Mouse (Mus musculus) fibroblast of lung, adult 2 months (primary cell): ENCODE measurements at regions not wholly inside any gene's neighbourhood (a gene's known extent, or its start where the extent isn't known, plus 50 kb on each side); places are given as distances from the start of the nearest gene placed in this dataset.

Experiments used
- DNase-seq: peaks from one replicate; pipeline ENCODE4 v3.0.0-alpha.2; 2011; ENCODE audit warnings: low read depth

DNA sequence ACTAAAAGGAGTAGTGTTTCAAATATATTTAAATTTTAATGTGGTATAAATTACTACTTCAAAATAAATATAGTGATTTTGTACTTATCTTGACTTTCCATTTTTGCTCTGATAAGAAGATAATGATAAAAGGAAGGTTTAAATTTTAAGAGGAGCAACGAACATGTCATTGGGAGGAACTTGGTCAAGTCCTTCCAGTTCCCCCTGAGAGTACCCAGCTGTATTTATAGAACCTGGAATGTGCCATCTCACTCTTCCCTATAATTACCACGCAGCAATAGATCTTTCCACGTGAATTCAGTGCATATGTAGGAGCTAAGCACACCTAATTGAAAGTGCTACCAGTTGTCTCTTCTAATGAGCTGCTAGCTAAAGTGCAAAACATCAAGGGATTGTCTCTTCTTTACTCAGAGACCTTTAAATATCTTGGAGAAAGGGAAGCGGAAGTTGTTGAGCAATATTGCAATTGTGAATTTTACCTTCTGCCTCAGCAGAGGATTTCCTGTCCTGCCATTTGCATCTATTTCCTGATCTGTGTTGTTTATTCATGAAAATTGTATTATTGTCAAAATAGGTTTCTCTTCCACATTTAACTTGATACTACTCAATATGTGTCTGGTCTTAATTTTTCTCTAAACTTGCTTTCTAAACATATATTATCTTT, 1243.0 kb upstream of the Zeb2 start:
- no peak for DNase-seq

DNA sequence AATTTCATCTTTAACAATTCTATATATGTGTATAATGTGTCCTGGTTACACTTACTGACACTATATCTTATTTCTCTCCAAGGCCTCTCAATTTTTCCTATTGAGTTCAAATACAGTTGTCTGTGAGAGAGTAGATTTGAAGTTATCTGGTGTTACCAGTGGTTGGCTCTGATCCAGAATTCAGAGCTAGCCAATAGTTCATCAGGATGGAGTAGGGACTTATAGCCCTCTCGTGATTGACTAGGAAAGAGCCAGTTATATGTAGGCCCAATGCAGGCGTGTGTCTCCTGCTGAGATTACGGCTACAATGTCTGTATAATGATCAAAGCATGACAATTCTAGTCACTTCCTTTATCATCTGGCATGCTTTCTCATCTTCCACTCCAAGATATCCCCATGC, 1241.0 kb upstream of the Zeb2 start:
- no peak for DNase-seq

DNA sequence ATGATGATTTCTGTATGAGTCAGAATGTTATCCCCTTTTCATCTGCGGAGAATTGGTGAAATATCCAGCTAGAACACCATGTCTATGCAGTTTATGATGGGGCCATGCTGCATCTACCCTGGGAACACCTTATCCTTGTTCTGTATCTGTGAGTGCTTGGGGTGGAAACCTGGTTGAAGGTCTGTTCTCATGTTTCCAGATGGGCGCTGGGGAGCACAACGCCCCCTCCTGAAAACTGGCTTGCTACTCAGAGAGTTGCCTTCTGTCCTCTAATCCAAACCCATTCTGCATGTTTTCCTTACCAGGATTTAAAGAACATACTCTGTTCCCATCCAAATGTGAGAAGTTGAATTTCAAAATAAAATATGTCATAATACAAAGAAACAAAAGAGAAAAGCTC, 1239.5 kb upstream of the Zeb2 start:
- DNase-seq: no peak

DNA sequence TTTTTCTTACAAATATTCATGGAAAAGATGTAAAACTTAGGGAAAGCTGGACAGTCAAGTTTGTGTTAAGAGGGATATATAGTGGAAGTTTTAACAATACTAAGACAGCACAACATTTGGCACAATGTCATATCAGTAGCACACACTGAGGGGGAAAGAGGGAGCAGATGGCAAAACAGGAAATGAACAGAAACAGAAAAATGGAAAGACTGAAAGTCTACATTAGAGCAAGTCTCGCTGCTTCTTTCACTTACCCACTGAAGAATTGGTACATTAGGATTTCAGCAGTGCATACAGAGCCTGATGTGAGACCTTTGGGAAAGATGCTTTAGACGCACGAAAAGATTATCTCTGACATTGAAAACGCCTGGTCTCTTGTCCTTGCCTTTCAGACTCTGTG, 1223.5 kb upstream of the Zeb2 start:
- DNase-seq: no peak

DNA sequence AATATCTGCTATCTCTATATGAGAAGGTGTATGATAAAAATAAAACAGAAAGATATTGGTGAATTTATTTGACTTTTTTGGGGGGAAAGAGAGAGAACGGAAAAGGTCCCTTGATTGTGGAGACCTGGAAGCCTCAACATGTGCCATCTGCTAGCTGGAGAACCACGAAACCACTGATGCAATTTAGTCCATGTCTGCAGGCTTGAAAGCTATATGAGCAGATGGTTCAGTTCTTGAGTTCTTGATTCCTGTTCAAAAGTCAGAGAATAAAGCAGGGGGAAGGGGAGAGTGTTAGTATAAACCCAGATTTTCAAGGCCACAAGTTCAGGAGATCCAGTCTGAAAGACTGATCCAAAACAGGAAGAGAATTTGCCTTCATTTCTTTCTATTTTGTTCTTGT, 1199.5 kb upstream of the Zeb2 start:
- DNase-seq: no peak

DNA sequence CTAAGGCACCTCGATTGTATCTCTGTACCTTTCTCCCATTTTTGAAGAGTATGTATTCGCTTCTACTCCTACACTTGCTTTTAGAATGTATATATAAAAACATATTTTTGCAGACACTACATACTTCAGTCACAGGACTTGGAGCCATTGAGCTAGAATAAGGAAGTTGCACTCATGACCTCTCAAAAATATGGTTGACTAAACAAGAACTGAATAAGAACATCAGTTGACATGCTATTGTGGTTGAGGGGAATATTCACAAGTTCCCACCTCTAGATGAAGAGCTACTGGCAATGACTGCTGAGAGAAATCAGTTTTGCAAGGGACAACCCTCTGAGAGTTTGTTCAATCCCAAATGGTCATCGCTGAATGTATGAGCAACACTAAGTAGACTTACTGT, 1198.0 kb upstream of the Zeb2 start:
- DNase-seq: no peak

DNA sequence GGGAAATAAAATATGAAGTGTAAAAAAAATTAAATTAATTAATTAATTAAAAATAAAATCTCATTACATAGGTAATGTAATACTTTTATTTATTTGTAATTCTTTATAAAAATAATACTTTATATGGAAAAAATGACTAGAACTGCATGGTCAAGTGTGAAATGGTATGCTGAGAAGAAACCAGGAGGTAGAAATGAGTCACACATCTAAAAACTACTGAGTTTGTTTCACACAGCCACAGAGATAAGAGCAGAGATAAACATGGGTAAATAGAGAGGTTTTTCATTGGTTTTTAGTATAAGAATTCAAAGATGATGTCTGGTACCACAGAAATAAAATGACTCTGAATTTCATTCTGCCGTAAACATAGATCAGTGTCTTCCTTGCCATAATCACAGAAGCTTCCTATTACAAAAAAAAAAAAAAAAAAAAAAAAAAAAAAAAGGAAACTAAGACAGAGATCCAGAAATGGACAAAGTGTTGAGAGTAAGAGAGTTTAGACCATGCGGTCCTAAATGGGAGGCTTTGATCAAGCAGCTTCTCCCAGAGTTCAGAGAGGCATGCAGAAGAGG, 1190.5 kb upstream of the Zeb2 start:
- no peak for DNase-seq

DNA sequence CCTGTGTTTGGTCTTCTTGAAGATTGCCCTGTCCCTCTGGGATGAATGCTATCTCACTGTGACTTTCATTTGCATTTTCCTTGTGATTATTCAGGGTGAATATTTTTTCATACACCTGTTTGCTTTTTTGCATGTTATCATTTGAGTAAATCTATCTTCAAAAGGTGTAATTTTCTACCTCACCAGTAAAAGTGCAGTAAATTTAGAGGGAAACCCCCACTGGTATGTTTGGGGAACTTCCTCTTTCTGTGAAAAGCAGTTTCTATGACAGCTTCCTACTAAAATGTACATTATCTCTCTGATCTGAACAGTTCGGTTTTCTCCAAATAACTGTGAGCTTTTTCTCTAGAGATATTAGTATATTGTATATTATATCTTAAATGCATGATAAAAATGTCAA, 1185.4 kb upstream of the Zeb2 start:
- no peak for DNase-seq

DNA sequence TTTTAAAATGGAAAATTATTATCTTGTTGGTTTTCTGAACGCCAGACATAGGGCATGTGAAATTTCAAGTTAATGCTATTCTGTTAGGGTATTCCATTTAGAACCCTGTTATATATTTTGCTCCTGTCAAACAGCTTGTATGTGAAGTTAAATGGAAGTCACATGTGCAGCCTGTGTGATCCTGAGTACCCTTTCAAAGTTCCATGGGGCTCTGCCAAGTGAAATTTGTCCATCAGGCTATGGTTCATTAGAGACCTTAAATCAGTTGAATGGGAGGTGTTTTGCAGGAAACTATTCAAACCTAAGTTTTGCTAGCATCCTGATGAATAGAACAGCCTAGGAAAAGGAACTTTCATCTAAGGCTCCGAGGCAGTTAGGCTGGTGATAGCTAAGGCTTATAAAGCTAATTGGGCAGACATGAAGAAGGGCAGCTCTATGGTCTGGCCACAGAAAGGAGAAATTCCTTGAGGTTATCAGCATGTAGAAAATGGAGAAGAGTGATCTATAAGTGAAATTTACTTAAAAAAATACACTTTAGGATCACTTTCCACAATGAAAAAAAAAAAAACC, 1180.2 kb upstream of the Zeb2 start:
- no peak for DNase-seq

DNA sequence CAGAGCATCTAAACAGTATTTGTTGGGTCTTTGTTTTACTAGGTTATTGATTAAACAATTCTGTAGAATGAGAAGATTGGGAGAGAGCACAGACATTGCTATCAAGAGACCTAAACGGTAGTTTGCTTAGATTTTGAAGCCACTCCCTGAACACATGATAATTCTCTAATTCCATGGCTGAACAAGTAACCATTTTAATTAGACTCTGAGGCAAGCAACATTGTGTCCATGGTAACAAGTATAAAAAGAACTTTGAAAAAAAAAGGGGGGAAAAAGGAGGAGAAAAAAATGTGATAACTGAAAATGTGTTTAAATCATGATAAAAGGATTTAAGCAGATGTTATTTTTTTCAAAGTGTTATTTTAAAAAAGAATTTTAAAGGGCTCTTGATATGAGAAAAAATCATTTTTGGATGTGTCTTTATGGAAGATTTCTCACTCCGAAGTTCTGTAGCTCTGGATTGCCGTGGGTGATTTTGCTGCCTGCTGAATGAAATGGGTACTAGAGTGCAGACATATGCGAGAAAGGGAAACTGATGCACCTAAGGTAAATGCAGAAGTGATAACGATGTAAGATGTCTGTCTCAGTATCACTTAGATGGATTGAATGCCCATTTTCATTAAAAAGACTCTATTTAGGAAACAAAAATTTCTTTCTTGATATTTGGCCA, 1166.9 kb upstream of the Zeb2 start:
- DNase-seq: no peak

DNA sequence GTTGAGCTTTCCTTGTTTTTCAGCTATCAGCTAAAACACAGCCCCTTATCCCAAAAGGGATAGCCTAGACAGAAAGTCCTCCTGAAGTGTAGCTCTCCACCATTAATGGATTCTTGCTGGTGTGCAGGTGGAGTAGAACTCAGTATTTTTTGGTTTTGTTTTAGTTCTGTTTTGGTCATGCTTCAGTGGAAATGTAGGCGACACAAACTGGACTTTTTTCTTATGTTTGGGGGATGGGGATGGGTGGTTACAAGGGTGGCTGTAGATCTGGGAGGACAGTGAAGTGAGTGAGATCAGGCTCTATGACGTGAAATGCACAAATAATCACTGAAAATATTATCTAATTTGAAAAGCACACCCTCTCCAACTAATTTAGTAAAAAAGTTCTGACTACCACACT, 1163.6 kb upstream of the Zeb2 start:
- no peak for DNase-seq

DNA sequence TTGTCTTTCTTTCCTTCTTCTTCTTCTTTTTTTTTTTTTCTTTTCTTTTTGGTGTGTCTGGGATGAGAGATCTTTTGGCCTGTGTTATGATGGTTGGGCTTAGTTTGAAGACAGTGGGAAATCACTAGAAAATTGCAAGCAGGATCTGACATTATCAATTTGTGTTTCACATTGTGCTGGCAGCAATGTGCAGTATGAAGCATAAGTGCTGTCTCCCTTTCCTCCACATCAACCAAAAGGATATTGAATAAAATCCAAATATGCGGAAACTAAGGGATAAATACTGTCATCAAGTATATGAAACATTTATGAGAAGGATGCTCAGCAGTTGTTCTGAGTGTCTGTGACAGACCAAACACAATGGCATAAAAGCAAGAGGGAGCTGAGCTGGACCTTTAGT, 1144.4 kb upstream of the Zeb2 start:
- DNase-seq: no peak

DNA sequence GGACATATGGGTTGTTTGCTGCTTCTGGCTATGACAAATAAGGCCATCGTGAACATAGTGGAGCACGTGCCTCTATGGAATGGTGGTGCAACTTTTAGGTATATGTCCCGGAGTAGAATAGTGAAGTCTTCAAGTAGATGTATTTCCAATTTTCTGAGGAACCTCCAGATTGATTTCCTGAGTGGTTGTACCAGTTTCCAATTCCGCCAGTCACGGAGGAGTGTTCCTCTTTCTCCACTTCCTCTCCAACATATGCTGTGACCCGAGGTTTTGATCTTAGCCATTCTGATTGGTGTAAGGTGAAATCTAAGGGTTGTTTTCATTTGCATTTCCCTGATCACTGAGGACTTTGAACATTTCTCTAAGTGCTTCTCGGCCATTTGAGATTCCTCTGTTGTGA, 1134.4 kb upstream of the Zeb2 start:
- no peak for DNase-seq

DNA sequence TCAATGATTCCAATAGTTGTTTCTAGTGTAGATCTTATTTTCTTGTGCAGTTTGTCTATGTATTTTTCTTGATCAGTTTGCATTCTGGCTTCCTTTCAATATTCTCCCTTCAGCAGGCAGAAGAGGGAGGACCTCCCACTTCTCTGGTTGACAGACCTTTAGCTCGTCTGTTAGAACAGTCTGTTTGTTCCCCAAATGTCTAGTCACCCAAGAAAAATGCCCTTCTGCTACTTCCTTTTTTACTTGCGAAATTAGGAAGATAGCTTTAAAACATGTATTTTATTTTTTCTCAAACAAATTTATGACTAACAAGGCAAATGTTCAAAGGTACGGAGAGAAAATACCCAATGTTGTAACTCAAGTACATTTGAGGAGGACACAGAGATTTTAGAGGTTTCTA, 1128.5 kb upstream of the Zeb2 start:
- DNase-seq: no peak

DNA sequence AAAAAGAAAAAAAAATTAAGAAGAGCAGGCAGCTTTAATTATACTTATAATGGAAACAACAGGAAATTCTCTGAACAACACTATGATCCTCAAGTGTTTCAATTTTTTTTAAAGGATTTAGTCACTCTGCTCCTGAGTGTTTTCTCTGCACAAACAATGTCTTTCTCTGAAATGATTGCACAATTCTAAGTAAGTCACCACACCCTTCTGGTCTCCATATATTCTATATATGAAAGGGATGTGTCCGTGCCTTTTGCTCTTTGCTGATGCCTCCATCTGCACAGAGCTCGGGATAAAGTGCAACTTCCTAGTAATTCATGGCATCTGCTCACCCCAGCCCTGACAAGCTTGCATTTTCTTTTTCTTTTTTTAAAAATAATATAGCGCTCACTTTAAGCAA, 1127.5 kb upstream of the Zeb2 start:
- DNase-seq: no peak

DNA sequence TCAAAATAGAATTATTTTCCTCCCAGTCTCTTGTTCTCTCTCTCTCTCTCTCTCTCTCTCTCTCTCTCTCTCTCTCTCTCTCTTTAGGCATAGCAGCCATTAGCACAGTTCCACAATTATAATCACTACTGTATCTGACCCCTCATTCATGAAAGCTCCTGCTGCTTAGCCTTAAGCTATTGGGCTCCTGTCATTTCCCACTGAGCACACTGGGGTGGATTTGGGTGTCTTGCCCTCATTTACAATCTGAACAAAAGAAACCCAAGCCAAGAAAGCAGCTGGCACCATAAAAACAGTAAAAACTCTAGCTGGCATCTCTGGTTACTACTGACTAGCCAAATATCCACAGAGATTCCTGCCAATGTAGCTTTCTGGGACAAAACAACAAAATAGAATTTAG, 1125.6 kb upstream of the Zeb2 start:
- no peak for DNase-seq

DNA sequence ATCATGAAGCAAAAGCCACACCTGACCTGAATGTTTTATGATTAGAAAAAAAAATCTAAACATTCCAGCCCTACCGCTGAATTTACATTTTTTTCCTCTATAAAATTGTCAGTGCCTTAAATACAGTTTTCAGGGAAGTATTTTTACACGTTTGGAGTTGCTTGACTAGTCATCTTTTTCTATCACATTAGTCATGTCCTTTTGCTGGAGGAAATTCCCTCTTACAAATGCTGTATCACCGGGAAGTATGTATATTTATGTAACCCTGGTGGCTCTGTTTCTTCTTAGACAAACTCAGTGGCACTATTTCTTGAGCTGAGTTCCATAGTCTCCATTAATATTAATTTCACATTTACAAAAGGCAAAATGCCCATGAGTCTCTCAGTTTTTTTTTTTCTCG, 1122.7 kb upstream of the Zeb2 start:
- no peak for DNase-seq

DNA sequence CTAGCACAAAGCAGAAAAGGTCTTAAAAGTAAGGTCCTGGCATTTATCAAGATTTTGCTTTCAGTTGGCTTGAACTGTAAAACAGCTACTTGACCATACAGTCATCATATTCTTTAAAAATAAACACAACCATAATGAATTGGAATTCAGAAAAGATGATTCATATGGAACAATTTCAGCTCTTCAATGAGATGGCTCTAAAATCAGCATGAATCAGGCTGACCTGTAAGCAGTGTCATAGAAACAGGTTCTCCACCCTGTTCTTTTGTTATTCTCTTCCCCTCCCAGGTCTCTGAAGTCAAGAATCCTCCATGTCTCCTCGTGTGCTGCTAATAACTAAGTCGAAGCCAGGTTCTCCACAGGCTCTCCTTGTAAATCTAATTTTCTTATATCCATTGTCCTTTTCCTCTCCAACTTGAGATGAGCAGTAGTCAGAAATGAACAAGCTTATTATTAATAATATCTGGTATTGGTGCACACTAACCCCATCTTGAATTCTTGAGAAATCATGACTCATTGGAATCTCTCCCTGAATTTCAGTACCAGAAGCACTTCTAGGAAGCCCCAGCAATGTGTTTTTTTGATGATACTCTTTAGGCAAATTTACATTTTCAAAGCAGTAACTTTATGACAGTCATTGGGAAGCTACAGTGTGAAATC, 1113.7 kb upstream of the Zeb2 start:
- no peak for DNase-seq

DNA sequence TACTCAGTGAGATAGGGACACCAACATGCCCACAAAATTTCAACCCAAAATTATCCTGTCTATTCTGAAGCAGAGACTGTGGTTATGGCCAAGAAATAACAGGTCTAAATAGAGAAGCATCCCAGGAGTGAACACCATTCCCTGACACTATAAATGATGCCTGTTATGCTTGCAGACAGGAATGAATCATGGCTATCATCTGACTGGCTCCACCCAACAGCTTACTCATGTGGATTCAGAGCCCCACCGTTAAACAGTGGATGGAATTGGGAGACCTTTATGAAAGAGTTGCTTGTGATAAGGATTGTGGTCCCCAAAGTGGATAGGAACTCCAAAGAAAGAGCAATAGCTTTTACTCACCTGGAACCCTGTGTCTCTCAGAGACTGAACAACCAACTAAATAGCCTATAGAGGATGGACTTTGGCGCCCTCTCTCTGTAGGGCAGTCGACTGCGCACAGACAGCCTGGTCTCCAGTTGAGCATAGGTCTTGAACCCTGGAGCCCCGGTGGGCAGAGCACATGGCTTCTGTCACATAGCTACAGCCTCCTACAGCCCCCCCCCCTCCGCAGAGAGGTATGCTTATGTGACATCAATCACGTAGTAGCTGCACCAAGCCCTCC, 1101.3 kb upstream of the Zeb2 start:
- no peak for DNase-seq

DNA sequence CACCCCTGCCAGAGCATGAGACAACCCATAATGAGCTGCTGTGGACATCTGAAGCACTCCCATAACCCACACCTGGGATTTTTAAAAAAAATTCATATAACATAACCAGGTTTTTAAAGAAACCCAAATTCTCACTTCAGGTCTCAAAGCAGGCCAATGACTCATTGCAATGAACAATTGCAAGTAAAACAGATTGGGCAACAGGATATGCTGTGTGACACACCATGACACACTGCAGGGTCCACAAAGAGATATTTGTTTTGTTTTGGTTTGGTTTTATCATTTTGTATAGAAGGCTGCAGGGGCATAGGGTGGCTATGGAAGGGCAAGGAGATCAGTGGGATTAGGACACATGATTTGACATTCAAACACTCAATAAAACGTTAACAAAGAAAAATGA, 1082.1 kb upstream of the Zeb2 start:
- no peak for DNase-seq

DNA sequence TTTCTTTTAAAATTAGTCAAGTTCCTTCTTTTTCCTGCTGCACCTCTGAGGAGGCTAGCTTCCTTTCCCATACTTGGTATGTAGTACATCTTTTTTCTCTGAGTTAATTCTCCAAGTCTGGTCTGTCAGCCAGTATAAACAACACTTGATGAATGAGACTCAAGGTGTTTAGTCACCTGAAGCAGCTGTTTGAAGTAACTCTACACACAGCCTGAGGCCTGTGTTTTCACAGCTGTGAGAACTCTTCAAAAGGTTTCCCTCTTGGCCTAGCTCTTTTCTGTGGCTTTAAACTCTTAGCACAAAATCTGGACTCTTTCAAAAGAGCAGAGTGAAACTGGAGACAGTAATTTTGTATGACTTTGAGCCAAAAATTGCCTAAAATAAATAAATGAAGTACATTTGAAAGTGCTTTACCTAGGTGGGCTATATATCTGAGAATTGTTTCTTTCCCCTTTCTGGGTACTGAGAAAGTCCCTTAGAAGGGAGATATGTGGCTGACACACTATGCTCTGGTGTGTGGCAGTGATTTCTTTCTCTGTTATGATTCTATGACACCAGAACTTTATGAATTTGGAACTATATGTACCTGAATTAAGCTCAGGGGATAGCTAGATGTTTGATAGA, 1070.2 kb upstream of the Zeb2 start:
- peak; percentile 40 for DNase-seq

DNA sequence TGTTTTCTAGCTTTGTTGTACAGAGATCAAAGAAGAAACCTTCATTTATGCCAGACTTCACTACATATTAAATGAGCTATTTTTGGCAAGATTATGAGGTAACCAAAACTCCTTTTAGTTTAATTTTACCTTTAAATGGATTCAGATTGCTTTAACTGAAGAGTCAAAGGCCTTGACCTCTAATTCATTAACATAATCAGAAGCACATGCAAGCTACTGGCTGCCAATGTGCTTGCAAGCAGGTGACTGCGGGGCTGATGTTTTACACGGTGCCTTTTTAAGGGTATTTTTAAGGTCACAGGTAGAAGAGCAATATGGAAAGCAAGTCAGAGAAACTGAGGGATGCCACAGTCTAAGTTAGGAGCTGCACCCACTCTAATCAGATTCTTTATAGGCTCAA, 1066.0 kb upstream of the Zeb2 start:
- DNase-seq: no peak
